Mouse (Mus musculus) stomach, postnatal 0 days (tissue): ENCODE measurements around the gene Gpr55. TPM values are rescaled to one million over a fixed set of nuclear protein-coding genes. Genes with fewer than 3 reads are reported as not detected.
A peak's percentile ranks its signal among the peaks of the same experiment; 100 is the strongest.

ENCODE experiments used
- ATAC-seq: fragments of 200-750 bp; cut with Nextera tagmentation; 2 replicates; pipeline ENCODE4 v1.8.0; 2017; ENCODE audit not compliant: low FRiP score, low TSS enrichment
- DNase-seq: peaks from one replicate; pipeline ENCODE4 v3.0.0-alpha.2; 2016; ENCODE audit warnings: low spot score
- H3K27ac ChIP-seq: fragments of 300-500 bp; sonication (generic); replicated peaks from 2 replicates; pipeline ENCODE4 v1.5.1; 2014; ENCODE audit warnings: mild to moderate bottlenecking, control low read depth
- H3K27me3 ChIP-seq: fragments of 300-500 bp; sonication (generic); 2 replicates; pipeline ENCODE4 v1.6.1; 2014; ENCODE audit warnings: low read length; ENCODE audit not compliant: control insufficient read depth, insufficient read depth
- H3K36me3 ChIP-seq: fragments of 300-500 bp; sonication (generic); 2 replicates; pipeline ENCODE4 v1.6.1; 2014; ENCODE audit warnings: low read length, mixed read lengths; ENCODE audit not compliant: control insufficient read depth, insufficient read depth
- H3K4me1 ChIP-seq: fragments of 300-500 bp; sonication (generic); replicated peaks from 2 replicates; pipeline ENCODE4 v1.6.1; 2014; ENCODE audit warnings: antibody characterized with exemption; ENCODE audit not compliant: control insufficient read depth, insufficient read depth
- H3K4me2 ChIP-seq: fragments of 300-500 bp; sonication (generic); replicated peaks from 2 replicates; pipeline ENCODE4 v1.6.1; 2014; ENCODE audit warnings: low read depth, mild to moderate bottlenecking, control low read depth, moderate library complexity
- H3K4me3 ChIP-seq: fragments of 300-500 bp; sonication (generic); 2 replicates; pipeline ENCODE4 v1.5.1; 2014; ENCODE audit warnings: low read depth, low read length, control low read depth
- H3K9ac ChIP-seq: fragments of 300-500 bp; sonication (generic); 2 replicates; pipeline ENCODE4 v1.6.1; 2014; ENCODE audit warnings: mild to moderate bottlenecking, low read length, control low read depth, mixed read lengths
- H3K9me3 ChIP-seq: fragments of 300-500 bp; sonication (generic); 2 replicates; pipeline ENCODE4 v1.6.1; 2016; ENCODE audit warnings: low read length; ENCODE audit not compliant: control insufficient read depth
- CTCF ChIP-seq: IDR thresholded peaks from 2 replicates; pipeline ENCODE4 v1.5.1; 2016; ENCODE audit warnings: antibody characterized with exemption, low read depth, mild to moderate bottlenecking, moderate library complexity
- EP300 ChIP-seq: optimal IDR thresholded peaks from 2 replicates; pipeline ENCODE3; 2016; ENCODE audit warnings: antibody characterized with exemption
- WGBS: fragments of 180-500 bp; shearing (Covaris S2); extraction: QIAGEN DNeasy Blood & Tissue Kit; methylation state at CpG from one replicate; pipeline ENCODE4 v1.1.7; 2014; 5-methylcytosine and 5-hydroxymethylcytosine counted together
- polyA plus RNA-seq: library from polyadenylated mRNA; unstranded; fragments of >200 nt; fragmentation: Nextera tagmentation; extraction: Ambion mirVana; gene quantifications from 2 replicates; pipeline ENCODE4 v1.2.1, GENCODE M21; 2015

Gpr55 gene
- polyA plus RNA-seq, 1 experiment from 2014 or later: 0.16 TPM

- WGBS: 73% methylated on average over 1 of the region's 1 CpGs
- no peak for ATAC-seq
- no peaks in the 10 kb centered on the region for H3K4me1 ChIP-seq
- no peak for TF ChIP-seq EP300
- TF ChIP-seq CTCF: no peak
- H3K27ac ChIP-seq: no peak overlapping the region
- no peaks in the 10 kb centered on the region for H3K27me3 ChIP-seq
- H3K9ac ChIP-seq: no peak overlapping the region
- no peaks in the 10 kb centered on the region for H3K9me3 ChIP-seq
- H3K36me3 ChIP-seq: no peaks in the 10 kb centered on the region
- no peak overlapping the region for H3K4me2 ChIP-seq
- no peak overlapping the region for H3K4me3 ChIP-seq
- DNase-seq: no peak
Observed at GRCm38 (mm10) chr1:85969081-85969480, 8.3 kb upstream of the Gpr55 start.

GRCm38 (mm10) chr1:85965856-85966255, 5.0 kb upstream of the Gpr55 start:
- Histone ChIP-seq H3K9me3 (no peaks in the 10 kb centered on the region), H3K4me2 (no peak overlapping the region), H3K27me3 (no peaks in the 10 kb centered on the region), H3K4me1 (no peaks in the 10 kb centered on the region), H3K4me3 (no peak overlapping the region), H3K36me3 (no peaks in the 10 kb centered on the region), H3K9ac (no peak overlapping the region), H3K27ac (no peak overlapping the region)
- 72% methylated on average over 3 of the region's 3 CpGs for WGBS
- ATAC-seq: no peak
- no peak for TF ChIP-seq CTCF
- TF ChIP-seq EP300: no peak
- DNase-seq: no peak

GRCm38 (mm10) chr1:85962081-85962480, 1.3 kb upstream of the Gpr55 start:
- TF ChIP-seq CTCF (no peak), EP300 (no peak)
- no peak overlapping the region for H3K4me2 ChIP-seq
- no peaks in the 10 kb centered on the region for H3K27me3 ChIP-seq
- no peak overlapping the region for H3K9ac ChIP-seq
- no peaks in the 10 kb centered on the region; the same call in 1 of the 2 replicates for H3K4me1 ChIP-seq
- H3K36me3 ChIP-seq: no peaks in the 10 kb centered on the region
- WGBS: 70% methylated on average over 3 of the region's 3 CpGs
- no peaks in the 10 kb centered on the region for H3K9me3 ChIP-seq
- H3K4me3 ChIP-seq: no peak overlapping the region
- ATAC-seq (no peak), DNase-seq (no peak)
- no peak overlapping the region for H3K27ac ChIP-seq

GRCm38 (mm10) chr1:85959889-85960276, 924 bp downstream of the Gpr55 start:
- ATAC-seq: no peak
- Histone ChIP-seq H3K9ac (no peak overlapping the region), H3K4me3 (no peak overlapping the region), H3K27me3 (no peaks in the 10 kb centered on the region), H3K4me2 (no peak overlapping the region), H3K9me3 (no peaks in the 10 kb centered on the region), H3K4me1 (no peaks in the 10 kb centered on the region; the same call in 1 of the 2 replicates), H3K27ac (0 out of 2 replicates have a peak overlapping the region, but pooled peaks have one; percentile 45), H3K36me3 (no peaks in the 10 kb centered on the region)
- no peak for TF ChIP-seq CTCF
- no peak for TF ChIP-seq EP300
- WGBS: 74% methylated on average over 2 of the region's 2 CpGs
- DNase-seq: no peak

- no peaks in the 10 kb centered on the region for H3K27me3 ChIP-seq
- WGBS: 38% methylated on average over 6 of the region's 6 CpGs
- H3K4me3 ChIP-seq: no peak overlapping the region
- H3K36me3 ChIP-seq: no peaks in the 10 kb centered on the region
- no peak for ATAC-seq
- H3K4me1 ChIP-seq: no peaks in the 10 kb centered on the region; the same call in 1 of the 2 replicates
- H3K4me2 ChIP-seq: peak overlapping the region; percentile 3; the same call in 1 of the 2 replicates
- DNase-seq: no peak
- TF ChIP-seq EP300 (no peak), CTCF (no peak)
- H3K27ac ChIP-seq: peak overlapping the region; percentile 65
- no peaks in the 10 kb centered on the region for H3K9me3 ChIP-seq
- no peak overlapping the region for H3K9ac ChIP-seq
Observed at GRCm38 (mm10) chr1:85959129-85959888, 1.5 kb downstream of the Gpr55 start.

GRCm38 (mm10) chr1:85957942-85958619, 2.7 kb downstream of the Gpr55 start:
- no peak for DNase-seq

More at GRCm38 (mm10) chr1:85957942-85958619, 2.7 kb downstream of the Gpr55 start:
- no peak for ATAC-seq
- TF ChIP-seq EP300: no peak
- peak; percentile 3; the same call in 1 of the 2 replicates for TF ChIP-seq CTCF
- Histone ChIP-seq H3K9me3 (no peaks in the 10 kb centered on the region), H3K27me3 (no peaks in the 10 kb centered on the region), H3K4me1 (no peaks in the 10 kb centered on the region; the same call in 1 of the 2 replicates), H3K9ac (no peak overlapping the region), H3K27ac (peak overlapping the region; percentile 65), H3K4me2 (no peak overlapping the region), H3K36me3 (no peaks in the 10 kb centered on the region), H3K4me3 (no peak overlapping the region)
- WGBS: 52% methylated on average over 9 of the region's 9 CpGs
